Mouse (Mus musculus): ENCODE results near the gene Mecom.

GRCm38 (mm10) chr3:30059615-30060014 is 488.2 kb downstream of the Mecom start:
- TF ChIP-seq GATA1 (IDR thresholded peaks at IDR 0.05; ENCODE audit: low read length), result no peak
- TF ChIP-seq TAL1 (IDR thresholded peaks at IDR 0.05; ENCODE audit: low read length), result no peak
